Comparison of ENCODE assay signal across 8 mouse cellular contexts in the genomic region with DNA sequence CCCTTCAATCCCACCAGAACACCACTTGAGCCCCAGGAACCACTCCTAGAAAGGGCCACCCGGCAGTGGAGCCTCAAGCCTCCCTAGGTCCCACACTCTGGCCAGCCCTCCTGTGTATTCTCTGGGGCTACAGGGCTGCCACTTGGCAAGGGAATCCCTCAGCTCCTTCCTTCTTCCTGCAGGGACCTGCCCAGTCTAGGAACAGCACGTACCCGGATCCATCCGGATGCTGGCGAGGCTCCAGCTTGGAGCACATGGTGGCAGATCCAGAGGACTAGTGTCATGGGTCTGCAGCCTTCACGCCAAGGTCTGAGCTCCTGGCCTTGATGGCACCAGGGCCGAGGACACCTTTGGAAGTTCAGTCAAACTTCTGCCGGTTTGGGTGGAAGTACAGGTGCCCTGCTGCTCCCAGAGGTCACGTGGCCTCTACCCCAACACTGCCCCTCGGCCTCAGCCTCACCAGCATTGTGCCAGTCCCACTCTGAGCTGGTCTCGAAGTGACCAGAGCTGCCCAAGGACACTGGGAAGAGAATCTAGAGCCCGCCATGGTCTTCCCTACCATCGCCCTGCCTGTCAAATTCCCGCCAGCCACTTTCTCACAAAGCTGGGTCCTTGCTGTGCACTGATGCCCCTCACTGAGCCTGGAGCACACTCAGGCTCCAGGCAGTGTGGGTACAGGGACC.
DNase-seq lines count a peak whose midpoint lies in the region; ATAC-seq and TF ChIP-seq lines count a peak whose summit lies in the region.
"Had no signal": no experiment of that assay in that cellular context is flagged by ENCODE, and none has a peak within 500 bp of the region (broad histone marks: within the 10 kb centered on the region; RNA-seq: fewer than 3 reads in every experiment).

No protein-coding gene starts in this region.

- no peak for TF ChIP-seq CTCF in forebrain, postnatal 0 days (IDR thresholded peaks at IDR 0.05; ENCODE audit: low read depth)

- peaks cover 19% of the 10 kb centered on the region for H3K27me3 ChIP-seq in forebrain, postnatal 0 days (ENCODE audit: insufficient read depth, low read length)

- H3K9ac ChIP-seq in forebrain, postnatal 0 days: no peak overlapping the region

- H3K27ac ChIP-seq in forebrain, postnatal 0 days (ENCODE audit: low read depth, low read length): no peak overlapping the region

- H3K36me3 ChIP-seq in forebrain, postnatal 0 days (ENCODE audit: insufficient read depth): peaks cover 8% of the 10 kb centered on the region; the same call in 1 of the 2 replicates

- intact Hi-C loops in heart, postnatal 14 days (cut with DNase I): loop anchor here (5.0 kb wide), 1 partner anchor 213 kb away; no protein-coding TSS in a partner anchor

- no peaks in the 10 kb centered on the region for H3K9me3 ChIP-seq in forebrain, postnatal 0 days (ENCODE audit: low read length)
- H3K9me3 ChIP-seq: megakaryocyte, embryonic 14.5 days had no signal

- H3K4me2 ChIP-seq in forebrain, postnatal 0 days (ENCODE audit: low read depth): no peak overlapping the region

- 74% methylated on average over 14 of the region's 14 CpGs for WGBS in forebrain, postnatal 0 days

- no peaks in the 10 kb centered on the region for H3K4me1 ChIP-seq in forebrain, postnatal 0 days (ENCODE audit: insufficient read depth)

- H3K4me3 ChIP-seq in forebrain, postnatal 0 days (ENCODE audit: low read depth, low read length): no peak overlapping the region
- H3K4me3 ChIP-seq: megakaryocyte, embryonic 14.5 days had no signal

- ATAC-seq in forebrain, postnatal 0 days: no peak

- DNase-seq in adrenal gland, postnatal 25 days: peak; percentile 87
- DNase-seq in cerebellum, postnatal 25 days: peak; percentile 72 to 75
- DNase-seq in heart, postnatal 14 days: peak; percentile 80 to 85
- peak; percentile 95 for DNase-seq in lung, postnatal 36 days
- DNase-seq in B cell, adult 2 months: no peak
- no peak for DNase-seq in layer of hippocampus, adult 9-11 months
- DNase-seq in forebrain, postnatal 0 days: no peak

Comparison
In these comparisons a context has a peak if more than half of its experiments do, and no peak if none do; other contexts are left out.
1. DNase-seq: peak in adrenal gland, postnatal 25 days (single experiment), cerebellum, postnatal 25 days (2 of 2), heart, postnatal 14 days (2 of 2) and lung, postnatal 36 days (single experiment); none in B cell, adult 2 months (0 of 2), layer of hippocampus, adult 9-11 months (single experiment) and forebrain, postnatal 0 days (single experiment).